Mouse (Mus musculus): ENCODE measurements around the gene Samd7.
"Not testable (repeated sequence)": the region's sequence is repeated elsewhere in the genome, so short reads cannot be mapped to it uniquely, and the experiment has no call there.

Samd7 gene

DNA sequence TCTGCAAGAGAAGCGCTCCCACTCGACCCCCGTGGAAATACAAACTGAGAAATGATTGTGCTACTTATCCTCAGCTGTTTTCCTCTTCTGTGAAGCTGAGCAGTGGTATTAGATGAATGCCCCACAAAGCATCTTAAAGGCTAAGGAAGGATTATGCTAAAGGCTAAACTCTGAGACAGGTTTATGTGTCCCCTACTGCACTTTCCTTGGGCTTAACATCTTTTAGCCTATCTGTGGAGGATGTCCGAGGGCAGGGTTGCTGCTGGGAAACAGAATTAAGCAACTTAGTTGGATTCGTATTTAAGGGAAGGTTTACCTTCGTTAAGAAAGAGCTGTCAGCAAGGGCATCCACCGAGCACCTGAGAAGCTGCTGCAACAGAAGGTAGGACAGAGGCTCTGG, at the start of gene Samd7:
Gene Samd7, plus strand, starts transcription at position 288 of the 400 bp plus-strand sequence.
- DNase-seq (ENCODE audit: low spot score in 2 of 2): no peak

DNA sequence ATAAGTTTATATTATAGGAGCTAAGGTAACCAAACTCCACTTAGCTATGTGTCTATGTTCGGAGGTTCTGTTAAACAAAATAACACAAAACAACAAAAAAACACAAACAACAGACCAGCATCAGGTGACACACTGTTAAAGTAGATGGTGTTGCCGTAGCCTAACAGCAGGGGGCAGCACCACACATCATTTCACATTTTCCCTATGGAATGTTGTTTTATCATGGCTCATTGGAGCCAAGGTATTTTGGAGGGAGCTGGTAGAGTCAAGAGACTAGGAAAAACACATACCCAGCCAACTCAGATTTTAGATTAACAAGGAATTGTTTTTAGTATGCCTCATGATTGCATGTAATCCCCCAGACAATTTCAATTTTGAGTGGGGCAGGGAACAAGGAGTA, 49.7 kb upstream of the Samd7 start:
- peak; percentile 10 to 38 for DNase-seq (ENCODE audit: low spot score in 2 of 2)

DNA sequence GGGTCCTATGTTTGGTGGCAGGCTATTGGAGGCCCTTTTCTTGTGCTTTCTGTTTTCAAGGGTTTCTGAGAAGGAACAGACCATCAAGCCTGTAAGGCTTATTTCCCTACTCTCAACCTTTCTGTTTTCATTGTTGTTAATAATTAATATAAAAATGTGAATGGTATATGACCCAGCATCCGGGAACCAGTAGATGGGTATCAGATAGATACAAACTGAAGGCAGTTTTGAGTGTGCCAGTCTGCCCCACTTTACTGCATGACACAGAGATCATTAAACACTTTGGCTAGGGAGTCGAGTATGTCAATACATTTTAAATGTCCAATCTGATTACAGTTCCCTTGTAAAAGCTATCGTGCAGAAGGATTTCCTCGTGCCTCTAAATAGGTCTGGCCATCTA, 48.2 kb upstream of the Samd7 start:
- no peak for DNase-seq (ENCODE audit: low spot score in 2 of 2)

DNA sequence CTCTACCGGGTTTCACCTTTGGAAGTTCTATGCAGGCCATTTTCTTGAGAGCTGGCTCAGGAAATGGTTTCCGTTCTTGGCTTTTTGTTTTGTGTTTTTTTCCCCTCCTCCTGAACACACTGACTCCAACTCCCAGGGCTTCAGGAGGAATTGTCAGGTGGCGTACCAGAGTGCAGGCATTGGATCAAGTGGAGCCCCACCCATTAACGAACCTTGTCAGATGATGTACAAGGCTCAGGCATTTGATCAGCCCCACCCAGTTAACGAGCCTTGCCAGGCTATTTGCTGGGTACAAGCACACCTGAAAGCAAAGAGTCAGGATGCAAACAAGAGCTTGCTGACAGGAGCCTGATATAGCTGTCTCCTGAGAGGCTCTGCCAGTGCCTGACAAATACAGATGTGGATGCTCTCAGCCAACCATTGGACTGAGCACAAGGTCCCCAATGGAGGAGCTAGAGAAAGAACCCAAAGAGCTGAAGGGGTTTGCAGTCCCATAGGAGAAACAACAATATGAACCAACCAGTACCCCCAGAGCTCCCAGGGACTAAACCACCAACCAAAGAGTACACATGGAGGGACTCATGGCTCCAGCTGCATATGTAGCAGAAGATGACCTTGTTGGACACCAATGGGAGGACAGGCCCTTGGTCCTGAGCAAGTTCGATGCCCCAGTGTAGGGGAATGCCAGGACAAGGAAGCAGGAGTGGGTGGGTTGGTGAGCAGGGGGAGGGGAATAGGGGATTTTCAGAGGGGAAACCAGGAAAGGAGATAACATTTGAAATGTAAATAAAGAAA, 46.2 kb upstream of the Samd7 start, which contains the start of gene Lrrc31:
Gene Lrrc31, minus strand, starts transcription at position 133 of the 795 bp plus-strand sequence.
- DNase-seq (ENCODE audit: low spot score in 2 of 2): not testable (repeated sequence)

DNA sequence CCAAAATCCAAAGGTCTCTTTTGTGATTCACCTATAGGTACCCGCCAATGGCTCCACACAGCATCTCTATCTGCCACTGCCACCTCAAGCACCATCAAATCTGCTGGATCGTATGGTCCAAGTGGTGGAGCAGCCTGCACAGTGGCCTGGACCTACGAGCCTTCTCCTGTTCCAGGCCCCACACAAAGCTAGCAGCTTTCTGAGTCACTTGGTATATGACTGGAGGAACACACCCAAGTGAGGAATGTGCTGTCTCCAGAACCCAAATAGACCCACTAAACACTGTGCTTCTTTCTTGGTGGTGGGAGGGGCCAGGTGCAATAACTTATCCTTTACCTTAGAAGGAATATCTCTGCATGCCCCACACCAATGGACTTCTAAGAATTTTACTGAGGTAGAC, 40.1 kb upstream of the Samd7 start:
- DNase-seq (ENCODE audit: low spot score in 2 of 2): no peak

DNA sequence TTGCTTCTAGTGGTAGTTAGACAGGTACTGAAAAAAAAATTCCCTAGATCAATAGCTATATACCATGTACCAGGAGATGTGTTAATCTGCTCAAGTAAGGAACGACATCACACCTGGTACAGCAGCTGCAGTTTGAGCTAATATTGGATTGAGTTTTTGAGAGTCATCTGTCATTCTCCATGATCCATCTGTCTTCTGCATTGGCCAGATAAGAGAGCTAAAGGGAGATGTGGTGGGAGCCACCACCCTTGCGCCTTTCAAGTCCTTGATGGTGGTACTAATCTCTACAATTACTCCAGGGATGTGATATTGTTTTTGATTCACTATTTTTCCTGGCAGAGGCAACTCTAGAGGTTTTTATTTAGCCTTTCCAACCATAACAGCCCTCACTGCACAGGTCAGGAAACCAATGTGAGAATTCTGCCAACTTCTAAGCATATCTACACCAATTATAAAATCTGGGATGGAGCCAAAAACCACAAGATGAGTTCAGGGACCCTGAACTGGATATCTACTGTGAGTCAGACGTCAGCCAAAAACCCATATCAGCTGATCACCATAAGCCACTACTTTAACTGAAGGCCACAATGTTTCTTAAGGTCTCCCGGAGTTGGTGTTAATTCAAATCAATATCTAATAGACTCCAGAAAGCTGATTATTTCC, 39.3 kb upstream of the Samd7 start:
- DNase-seq (ENCODE audit: low spot score in 2 of 2): no peak

DNA sequence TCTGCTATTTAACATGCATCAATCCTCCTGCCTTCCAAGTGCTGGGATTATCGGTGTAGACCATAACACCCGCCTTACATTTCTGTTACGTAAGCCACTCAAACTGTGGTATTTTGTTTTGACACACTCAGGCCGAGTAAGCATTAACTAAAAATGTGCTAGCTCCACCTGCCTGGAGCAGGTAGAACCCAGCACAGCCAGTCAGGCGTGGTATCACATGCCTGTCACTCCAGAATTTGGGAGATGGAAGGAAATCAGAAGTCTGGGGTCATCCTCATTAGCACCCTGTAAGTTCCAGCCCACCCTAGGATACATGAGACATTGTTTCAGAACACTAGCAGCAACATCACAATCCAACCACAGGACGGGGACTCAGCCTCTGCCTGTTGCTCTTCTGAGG, 35.9 kb upstream of the Samd7 start:
- no peak for DNase-seq (ENCODE audit: low spot score in 2 of 2)

DNA sequence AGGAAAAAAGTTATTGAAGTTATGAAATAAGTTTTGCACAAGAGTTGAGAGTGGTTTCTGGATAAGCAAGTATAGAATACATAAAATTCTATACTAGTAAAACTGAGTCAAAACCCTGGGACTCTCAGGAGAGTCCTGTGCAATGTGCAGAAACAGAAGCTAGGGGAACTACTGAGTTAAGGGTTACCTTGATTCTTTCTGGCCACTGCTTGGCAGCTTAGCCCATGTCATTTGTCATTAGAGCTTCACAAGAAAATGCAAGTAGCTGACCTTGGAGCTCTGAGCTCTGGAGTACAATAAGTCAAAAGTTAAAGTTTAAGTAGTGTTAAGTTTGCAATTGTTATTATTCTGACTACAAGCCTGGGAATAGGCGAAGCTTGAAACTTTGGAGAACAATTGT, 32.8 kb upstream of the Samd7 start:
- no peak for DNase-seq (ENCODE audit: low spot score in 2 of 2)

DNA sequence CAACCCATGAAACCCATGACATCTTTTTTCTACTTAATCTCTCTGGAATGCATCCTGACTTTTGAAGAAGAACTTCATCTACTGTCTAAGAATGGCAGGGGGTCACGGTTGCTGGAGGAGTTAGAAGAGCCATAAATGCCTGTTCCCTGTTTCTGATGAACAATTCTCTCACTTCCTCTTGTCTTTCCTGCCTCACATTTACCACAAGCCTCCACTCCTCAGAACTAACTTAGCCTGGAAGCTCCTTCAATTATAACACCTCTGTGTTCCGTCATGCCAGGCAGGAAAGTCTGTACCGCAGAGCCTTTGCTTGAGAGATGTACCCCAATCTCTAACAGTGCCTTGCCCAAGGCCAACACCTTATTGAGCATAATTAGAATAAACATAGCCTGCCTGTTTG, 27.4 kb upstream of the Samd7 start:
- DNase-seq (ENCODE audit: low spot score in 2 of 2): no peak

DNA sequence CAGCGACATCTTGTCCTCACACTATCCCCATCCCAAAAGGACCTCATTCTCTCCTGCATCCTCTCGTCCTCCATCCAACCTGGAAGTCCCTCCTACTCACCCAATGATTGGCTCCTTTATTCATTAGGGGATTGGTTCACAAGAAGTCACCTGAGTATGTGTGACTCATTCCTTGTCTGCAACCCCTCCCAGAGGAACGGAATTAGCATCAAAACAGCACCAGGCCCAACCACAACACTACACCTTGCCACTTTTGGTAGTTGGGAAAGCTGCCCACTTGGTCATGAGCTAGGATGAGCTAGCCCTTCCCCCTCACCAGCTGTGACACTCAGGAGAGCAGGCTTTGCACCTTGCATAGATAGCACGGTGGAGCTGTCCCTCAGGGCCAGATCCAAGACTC, 24.1 kb upstream of the Samd7 start:
- no peak for DNase-seq (ENCODE audit: low spot score in 2 of 2)

DNA sequence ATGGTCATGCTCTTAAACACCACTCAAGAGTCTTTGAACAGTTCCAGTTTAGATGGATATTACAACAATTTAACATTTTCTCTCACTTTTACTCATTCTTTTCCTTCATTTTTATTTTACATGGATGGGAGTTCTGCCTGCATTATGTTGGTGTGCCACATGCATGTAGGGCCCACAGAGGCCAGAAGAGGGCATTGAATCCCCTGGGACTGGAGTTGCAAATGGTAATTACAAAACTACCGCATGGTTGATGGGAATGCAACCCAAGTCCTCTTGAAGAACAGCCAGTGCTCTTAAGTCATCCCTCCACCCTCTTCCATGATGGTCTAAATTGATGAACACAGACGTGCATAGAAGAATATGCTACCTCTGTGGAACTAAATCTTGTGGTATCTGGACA, 23.6 kb upstream of the Samd7 start:
- no peak for DNase-seq (ENCODE audit: low spot score in 2 of 2)

DNA sequence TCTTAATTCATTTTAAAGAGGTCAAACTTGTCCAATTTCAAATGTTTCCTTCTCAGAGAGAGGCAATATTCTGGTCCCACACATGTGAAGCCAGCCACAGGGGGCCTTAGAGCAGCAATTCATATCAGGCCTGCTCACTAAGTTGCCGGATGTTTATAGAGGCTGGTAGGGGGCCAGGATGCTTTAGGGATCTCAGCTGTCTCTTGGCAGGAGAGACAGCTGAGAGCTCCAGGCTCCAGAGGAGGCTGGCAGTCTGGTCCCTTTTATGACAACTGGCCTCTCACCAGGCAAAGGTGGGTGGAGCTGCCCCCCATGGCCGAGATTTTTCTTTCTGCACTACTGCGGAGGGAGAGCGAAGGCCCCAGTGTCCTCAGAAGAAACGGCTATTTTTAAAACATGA, 22.9 kb upstream of the Samd7 start:
- DNase-seq (ENCODE audit: low spot score in 2 of 2): no peak

DNA sequence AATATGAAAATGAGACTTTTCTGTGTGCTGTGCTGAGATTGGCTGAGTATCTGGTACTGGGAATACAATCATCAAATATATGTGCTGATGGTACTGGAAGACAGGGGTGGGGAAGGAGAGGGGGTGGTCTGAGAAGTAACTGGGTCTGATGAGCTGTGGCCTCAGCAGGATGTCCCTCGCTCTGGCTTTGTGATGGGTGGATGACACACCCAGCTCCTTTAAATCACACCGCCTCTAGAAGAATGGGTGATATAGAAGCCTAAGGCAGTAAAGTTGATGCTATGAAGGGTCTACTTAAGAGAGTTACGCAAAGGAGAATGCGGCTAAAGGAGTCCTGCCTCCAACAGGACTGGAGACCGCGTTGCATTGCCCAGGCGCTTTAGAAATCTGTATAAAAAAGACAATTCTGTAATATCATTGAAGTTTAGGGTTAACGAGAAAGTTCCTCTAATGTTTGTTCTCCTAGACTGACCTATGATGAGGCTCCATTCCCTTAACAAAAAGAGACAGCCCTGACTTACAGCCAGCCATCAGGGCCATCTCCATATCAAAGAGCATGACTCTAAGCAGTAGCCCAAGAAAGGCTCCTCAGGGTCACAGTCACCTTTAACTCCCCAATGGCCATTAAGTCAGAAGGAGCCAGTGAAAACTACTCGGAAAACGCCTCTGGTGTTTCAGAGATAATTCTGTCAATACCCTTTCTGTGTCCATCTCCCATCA, 21.8 kb upstream of the Samd7 start:
- DNase-seq (ENCODE audit: low spot score in 2 of 2): no peak

DNA sequence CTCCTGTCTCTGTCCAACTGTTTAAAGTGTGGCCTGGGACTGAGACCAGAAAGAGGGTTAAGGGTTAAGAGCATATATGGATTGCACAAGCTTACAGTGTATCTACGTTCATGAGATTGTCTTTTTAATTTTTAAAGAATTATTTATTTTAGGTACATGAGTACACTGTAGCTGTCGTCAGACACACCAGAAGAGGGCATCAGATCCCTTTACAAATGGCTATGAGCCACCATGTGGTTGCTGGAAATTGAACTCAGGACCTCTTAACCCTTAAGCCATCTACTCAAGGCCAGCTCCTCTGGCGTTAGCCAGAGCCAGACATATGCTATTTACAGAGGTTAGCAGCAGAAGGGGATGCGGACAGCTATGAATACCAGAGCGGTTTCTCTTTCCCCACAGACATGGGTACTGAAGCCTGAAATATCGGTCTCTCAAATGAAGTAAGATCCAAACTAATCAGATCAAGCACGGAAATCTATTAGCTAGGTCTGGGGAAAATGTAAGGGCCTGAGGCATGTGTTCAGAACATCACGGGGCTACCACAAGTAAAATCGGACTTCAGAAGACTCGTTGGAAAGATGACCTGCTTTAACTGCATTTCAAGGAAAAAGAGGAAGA, 21.1 kb upstream of the Samd7 start:
- no peak for DNase-seq (ENCODE audit: low spot score in 2 of 2)

DNA sequence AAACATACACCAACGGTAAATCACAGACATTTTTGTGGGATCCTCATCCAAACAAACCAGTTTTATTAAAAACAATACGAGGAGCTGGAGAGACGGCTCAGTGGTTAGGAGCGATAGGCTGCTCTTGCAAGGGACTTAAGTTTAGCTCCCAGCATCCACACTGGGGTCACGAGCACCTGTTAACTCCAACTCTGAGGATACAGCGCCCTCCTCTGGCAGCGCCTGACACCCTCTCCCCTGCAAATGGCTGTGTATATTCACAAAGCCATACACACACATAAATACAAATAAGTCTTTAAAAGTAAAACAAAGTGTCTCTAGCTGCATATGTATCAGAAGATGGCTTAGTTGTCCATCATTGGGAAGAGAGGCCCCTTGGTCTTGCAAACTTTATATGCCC, 20.6 kb upstream of the Samd7 start:
- DNase-seq (ENCODE audit: low spot score in 2 of 2): no peak

DNA sequence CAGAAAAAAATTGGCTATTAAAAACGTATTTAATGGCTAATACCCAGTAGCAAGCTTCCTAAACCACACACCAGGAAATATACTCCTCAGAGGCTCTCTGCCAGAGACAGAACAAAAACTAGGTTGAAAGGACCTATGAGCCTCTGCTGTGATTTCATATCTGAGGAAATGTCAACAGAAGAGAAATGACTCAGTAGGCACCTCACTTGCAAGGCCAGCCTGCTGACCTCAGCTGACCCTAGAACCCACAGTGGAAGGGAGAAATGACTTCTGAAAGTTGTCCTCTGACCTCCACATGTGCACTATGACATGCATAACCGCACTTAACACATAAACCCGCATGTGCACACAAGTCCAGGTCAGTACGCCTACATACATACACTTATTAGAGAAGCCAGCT, 18.9 kb upstream of the Samd7 start:
- DNase-seq (ENCODE audit: low spot score in 2 of 2): no peak

DNA sequence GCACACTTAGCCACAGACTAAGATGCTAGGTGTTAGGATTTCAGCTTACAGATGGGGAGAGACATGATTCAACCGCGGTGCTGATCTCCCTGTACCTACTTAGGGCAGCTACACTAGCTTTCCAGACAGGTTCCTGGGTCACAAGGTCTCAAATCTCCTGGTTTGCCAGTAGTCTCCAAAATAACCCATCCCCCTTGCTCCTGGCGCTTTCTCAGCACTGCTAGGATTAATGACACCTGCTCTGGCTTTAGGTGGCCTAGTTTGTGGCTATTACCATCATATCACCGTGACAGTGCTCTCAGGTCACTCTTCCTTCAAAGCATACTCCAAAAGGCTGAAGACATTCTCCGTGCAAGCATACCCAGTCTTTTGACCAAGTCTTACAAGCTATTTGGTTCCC, 17.0 kb upstream of the Samd7 start:
- no peak for DNase-seq (ENCODE audit: low spot score in 2 of 2)

DNA sequence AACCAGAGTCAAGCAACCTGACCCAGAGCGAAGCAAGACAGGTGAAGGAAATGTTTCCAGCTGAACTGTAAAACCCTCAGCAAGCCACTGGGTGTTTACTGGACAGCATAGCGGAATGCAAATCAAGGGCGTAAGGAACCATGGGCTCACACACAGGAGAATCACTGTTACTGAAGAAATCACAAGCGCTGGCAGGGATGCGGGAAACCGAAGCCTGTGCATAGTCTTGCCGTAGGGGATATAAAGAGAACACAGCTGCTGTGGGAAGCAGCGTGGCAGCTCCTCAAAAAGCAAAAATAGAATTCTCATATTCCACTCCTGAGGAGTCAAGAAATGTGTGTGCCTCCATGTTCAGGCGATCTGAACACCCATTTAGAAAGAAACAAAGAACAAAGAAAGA, 9.3 kb upstream of the Samd7 start:
- DNase-seq (ENCODE audit: low spot score in 2 of 2): peak; percentile 36 to 48

DNA sequence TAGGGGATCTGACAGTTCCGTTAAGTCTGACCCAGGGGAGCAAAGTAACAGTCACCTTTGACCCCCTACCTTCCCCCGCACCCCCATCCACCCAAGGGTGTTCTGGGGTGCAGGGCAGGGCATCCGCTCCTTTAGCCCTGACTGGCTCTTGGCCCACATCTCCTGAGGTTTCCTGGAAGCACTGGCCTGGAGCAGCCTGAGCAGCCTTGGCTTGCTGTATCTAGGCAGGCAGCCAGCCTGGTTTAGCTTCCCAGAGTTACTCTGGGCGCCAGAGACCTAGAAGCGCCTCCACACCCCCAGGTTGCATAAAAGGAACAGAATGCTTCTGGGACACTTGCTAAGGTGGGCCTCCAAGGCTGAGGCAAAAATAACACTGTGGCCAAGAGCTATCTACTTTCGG, 4.8 kb upstream of the Samd7 start:
- no peak for DNase-seq (ENCODE audit: low spot score in 2 of 2)

DNA sequence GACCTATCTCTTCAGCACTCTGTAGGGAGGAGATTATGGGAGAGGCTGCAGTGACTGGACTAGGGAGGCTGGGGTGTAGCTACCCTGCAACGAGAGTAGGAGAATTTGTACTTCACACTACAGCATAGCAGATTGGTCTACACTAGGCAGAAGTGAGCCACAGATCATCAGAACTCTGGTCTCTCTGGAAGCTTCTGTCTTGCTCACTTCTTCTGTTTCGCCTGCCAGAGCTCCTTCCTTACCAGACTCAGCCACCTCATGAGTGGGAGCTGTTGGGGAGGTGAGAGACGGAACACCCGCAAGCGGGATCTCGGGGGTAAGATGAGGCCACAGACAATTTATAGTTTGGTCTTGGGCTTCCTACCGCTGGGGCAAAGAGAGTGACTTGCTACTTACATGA, 3.2 kb upstream of the Samd7 start:
- no peak for DNase-seq (ENCODE audit: low spot score in 2 of 2)

DNA sequence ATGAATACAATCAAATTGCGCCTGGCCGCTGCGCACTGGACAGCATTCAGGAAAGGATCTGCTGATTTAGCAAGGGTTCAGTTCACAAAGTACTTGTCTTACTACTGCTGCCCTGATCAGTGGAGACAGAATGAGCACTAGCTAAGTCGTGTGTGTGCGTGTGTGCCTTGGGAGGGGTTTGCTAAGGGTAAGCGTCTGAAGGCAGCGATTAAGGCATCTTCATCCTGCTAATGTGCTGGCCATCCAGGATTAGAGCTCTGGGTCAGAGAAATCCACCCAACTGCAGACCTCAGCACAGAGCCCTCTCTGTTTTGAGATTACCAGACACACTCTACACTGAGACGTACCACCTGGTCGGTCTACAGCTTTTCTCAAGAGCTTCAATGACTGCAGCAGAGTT, 2.2 kb downstream of the Samd7 start:
- no peak for DNase-seq (ENCODE audit: low spot score in 2 of 2)

DNA sequence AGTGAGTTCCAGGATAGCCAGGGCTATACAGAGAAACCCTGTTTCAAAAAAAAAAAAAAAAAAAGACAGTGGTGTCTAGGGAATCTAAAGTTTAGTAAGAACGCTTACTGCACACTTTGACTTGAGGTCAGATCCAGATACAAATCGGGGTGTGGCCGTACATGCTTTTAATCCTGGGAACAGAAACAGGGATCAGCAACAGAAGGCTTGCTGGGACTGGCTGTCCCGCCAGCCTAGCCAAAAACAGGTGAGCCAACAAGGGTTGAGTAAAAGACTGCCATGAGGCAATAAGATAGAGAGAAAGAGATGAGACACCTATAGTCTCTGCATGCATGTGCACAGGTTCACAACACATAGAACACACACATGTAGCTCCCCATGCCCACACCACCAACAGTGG, 8.6 kb downstream of the Samd7 start:
- no peak for DNase-seq (ENCODE audit: low spot score in 2 of 2)

All from frontal cortex, postnatal 10 days (tissue).